Mouse (Mus musculus) kidney, embryonic 15.5 days (tissue): ENCODE measurements around the gene Gm13124. TPM values are rescaled to one million over a fixed set of nuclear protein-coding genes. Genes with fewer than 3 reads are reported as not detected.
"Not testable (repeated sequence)": the region's sequence is repeated elsewhere in the genome, so short reads cannot be mapped to it uniquely, and the experiment has no call there.

Experiments
- ATAC-seq: fragments of 200-750 bp; cut with Nextera tagmentation; replicated peaks from 2 replicates; pipeline ENCODE4 v1.8.0; 2017; ENCODE audit warnings: moderate TSS enrichment; ENCODE audit not compliant: low FRiP score
- H3K27ac ChIP-seq: fragments of 300-500 bp; sonication (generic); 2 replicates; pipeline ENCODE4 v1.5.1; 2015; ENCODE audit warnings: mild to moderate bottlenecking, inconsistent platforms
- H3K27me3 ChIP-seq: fragments of 300-500 bp; sonication (generic); 2 replicates; pipeline ENCODE4 v1.6.1; 2015; ENCODE audit warnings: inconsistent platforms
- H3K36me3 ChIP-seq: fragments of 300-500 bp; sonication (generic); 2 replicates; pipeline ENCODE4 v1.6.1; 2015; ENCODE audit warnings: inconsistent platforms
- H3K4me1 ChIP-seq: fragments of 300-500 bp; sonication (generic); 2 replicates; pipeline ENCODE4 v1.6.1; 2015; ENCODE audit warnings: inconsistent platforms
- H3K4me2 ChIP-seq: fragments of 300-500 bp; sonication (generic); 2 replicates; pipeline ENCODE4 v1.6.1; 2015; ENCODE audit warnings: moderate library complexity, mild to moderate bottlenecking, inconsistent platforms
- H3K4me3 ChIP-seq: fragments of 300-500 bp; sonication (generic); replicated peaks from 2 replicates; pipeline ENCODE4 v1.5.1; 2015; ENCODE audit warnings: mild to moderate bottlenecking, inconsistent platforms
- H3K9ac ChIP-seq: fragments of 300-500 bp; sonication (generic); 2 replicates; pipeline ENCODE4 v1.6.1; 2015; ENCODE audit warnings: mild to moderate bottlenecking, inconsistent platforms
- H3K9me3 ChIP-seq: fragments of 300-500 bp; sonication (generic); replicated peaks from 2 replicates; pipeline ENCODE4 v1.6.1; 2016; ENCODE audit warnings: inconsistent platforms
- WGBS: fragments of 180-500 bp; shearing (Covaris S2); methylation state at CpG from one replicate; pipeline ENCODE4 v1.1.7; 2015; ENCODE audit warnings: mixed read lengths; 5-methylcytosine and 5-hydroxymethylcytosine counted together
- polyA plus RNA-seq: library from polyadenylated mRNA; unstranded; fragments of >200 nt; fragmentation: Nextera tagmentation; extraction: Ambion mirVana; gene quantifications from 2 replicates; pipeline ENCODE4 v1.2.1, GENCODE M21; 2015

Gene Gm13124
- not detected in 2 replicates for polyA plus RNA-seq

- Histone ChIP-seq H3K4me3 (no peak within 1 kb of the TSS), H3K9ac (no peak within 1 kb of the TSS), H3K27me3 (no peaks in the 10 kb centered on the region), H3K4me1 (no peaks in the 10 kb centered on the region), H3K9me3 (peaks cover 3% of the 10 kb centered on the region; the same call in 1 of the 2 replicates), H3K36me3 (no peaks in the 10 kb centered on the region), H3K27ac (no peak within 1 kb of the TSS), H3K4me2 (no peak within 1 kb of the TSS)
- ATAC-seq, result no peak
- WGBS, result 93% methylated on average over 1 of the region's 1 CpGs
Observed at GRCm38 (mm10) chr4:144565034-144565433, at the start of gene Gm13124. Gene Gm13124, minus strand, starts transcription at chr4:144565134.

GRCm38 (mm10) chr4:144614586-144614985, 49.7 kb upstream of the Gm13124 start:
- no peaks in the 10 kb centered on the region for H3K36me3 ChIP-seq
- H3K27me3 ChIP-seq, result no peaks in the 10 kb centered on the region
- no peak overlapping the region for H3K27ac ChIP-seq
- no peak overlapping the region for H3K9ac ChIP-seq
- H3K4me2 ChIP-seq, result no peak overlapping the region
- H3K4me1 ChIP-seq, result no peaks in the 10 kb centered on the region
- H3K9me3 ChIP-seq, result no peaks in the 10 kb centered on the region
- WGBS, result 76% methylated on average over 1 of the region's 1 CpGs
- ATAC-seq, result no peak
- no peak overlapping the region for H3K4me3 ChIP-seq

GRCm38 (mm10) chr4:144613407-144613806, 48.5 kb upstream of the Gm13124 start, which contains the start of gene Aadacl4:
Gene Aadacl4, plus strand, starts transcription at chr4:144613707.
- H3K27ac ChIP-seq, result no peak within 1 kb of the TSS
- no peaks in the 10 kb centered on the region for H3K36me3 ChIP-seq
- no peak for ATAC-seq
- WGBS, result 48% methylated on average over 1 of the region's 1 CpGs
- H3K9me3 ChIP-seq, result no peaks in the 10 kb centered on the region
- no peak within 1 kb of the TSS for H3K4me2 ChIP-seq
- H3K4me1 ChIP-seq, result no peaks in the 10 kb centered on the region
- no peaks in the 10 kb centered on the region for H3K27me3 ChIP-seq
- no peak within 1 kb of the TSS for H3K4me3 ChIP-seq
- H3K9ac ChIP-seq, result no peak within 1 kb of the TSS

- Histone ChIP-seq H3K4me3 (no peak overlapping the region), H3K4me2 (no peak overlapping the region), H3K9ac (no peak overlapping the region), H3K36me3 (no peaks in the 10 kb centered on the region), H3K9me3 (no peaks in the 10 kb centered on the region), H3K4me1 (no peaks in the 10 kb centered on the region), H3K27me3 (no peaks in the 10 kb centered on the region), H3K27ac (no peak overlapping the region)
- no peak for ATAC-seq
Observed at GRCm38 (mm10) chr4:144592790-144593189, 27.9 kb upstream of the Gm13124 start.

GRCm38 (mm10) chr4:144586207-144586606, 21.3 kb upstream of the Gm13124 start:
- ATAC-seq, result 0 out of 2 replicates have a peak, but pooled peaks have one; percentile 52
- H3K36me3 ChIP-seq, H3K27me3 ChIP-seq, H3K4me2 ChIP-seq, H3K4me3 ChIP-seq, H3K4me1 ChIP-seq, H3K27ac ChIP-seq, H3K9ac ChIP-seq, H3K9me3 ChIP-seq: not testable (repeated sequence)
- WGBS, result 82% methylated on average over 13 of the region's 16 CpGs

- Histone ChIP-seq H3K36me3 (no peaks in the 10 kb centered on the region), H3K27ac (no peak overlapping the region), H3K4me2 (no peak overlapping the region), H3K9ac (no peak overlapping the region), H3K9me3 (peaks cover 3% of the 10 kb centered on the region; the same call in 1 of the 2 replicates), H3K4me1 (no peaks in the 10 kb centered on the region), H3K4me3 (no peak overlapping the region), H3K27me3 (no peaks in the 10 kb centered on the region)
- no peak for ATAC-seq
Observed at GRCm38 (mm10) chr4:144567752-144568151, 2.8 kb upstream of the Gm13124 start.

- Histone ChIP-seq H3K36me3 (no peaks in the 10 kb centered on the region), H3K4me3 (no peak overlapping the region), H3K27me3 (no peaks in the 10 kb centered on the region), H3K9ac (no peak overlapping the region), H3K9me3 (no peaks in the 10 kb centered on the region; the same call in none of the 2 replicates), H3K4me2 (no peak overlapping the region), H3K4me1 (no peaks in the 10 kb centered on the region), H3K27ac (no peak overlapping the region)
- ATAC-seq, result no peak
- 59% methylated on average over 2 of the region's 2 CpGs for WGBS
Observed at GRCm38 (mm10) chr4:144561205-144561604, 3.7 kb downstream of the Gm13124 start.

- H3K27me3 ChIP-seq, result no peaks in the 10 kb centered on the region
- no peak overlapping the region for H3K4me2 ChIP-seq
- H3K4me3 ChIP-seq, result no peak overlapping the region
- no peaks in the 10 kb centered on the region for H3K4me1 ChIP-seq
- no peaks in the 10 kb centered on the region for H3K36me3 ChIP-seq
- H3K9ac ChIP-seq, result no peak overlapping the region
- no peak overlapping the region for H3K27ac ChIP-seq
- no peak for ATAC-seq
- no peaks in the 10 kb centered on the region; the same call in none of the 2 replicates for H3K9me3 ChIP-seq
Observed at GRCm38 (mm10) chr4:144559792-144560191, 5.1 kb downstream of the Gm13124 start.

- Histone ChIP-seq H3K36me3 (no peaks in the 10 kb centered on the region), H3K27me3 (no peaks in the 10 kb centered on the region), H3K9me3 (0 out of 2 replicates have a peak, but pooled peaks cover 3% of the 10 kb centered on the region), H3K9ac (no peak overlapping the region), H3K4me1 (no peaks in the 10 kb centered on the region), H3K4me3 (no peak overlapping the region), H3K27ac (no peak overlapping the region), H3K4me2 (no peak overlapping the region)
- ATAC-seq, result no peak
Observed at GRCm38 (mm10) chr4:144551156-144551555, 13.8 kb downstream of the Gm13124 start.

GRCm38 (mm10) chr4:144545339-144545738, 19.6 kb downstream of the Gm13124 start:
- 90% methylated on average over 13 of the region's 13 CpGs for WGBS
- H3K4me1 ChIP-seq, result not testable (repeated sequence)

GRCm38 (mm10) chr4:144544689-144545088, 20.2 kb downstream of the Gm13124 start:
- Histone ChIP-seq H3K27me3 (no peaks in the 10 kb centered on the region), H3K36me3 (no peaks in the 10 kb centered on the region), H3K4me3 (no peak overlapping the region), H3K27ac (no peak overlapping the region), H3K9ac (no peak overlapping the region), H3K4me2 (no peak overlapping the region), H3K9me3 (peaks cover 3% of the 10 kb centered on the region; the same call in 1 of the 2 replicates), H3K4me1 (no peaks in the 10 kb centered on the region)
- WGBS, result 79% methylated on average over 1 of the region's 1 CpGs
- no peak for ATAC-seq

More at GRCm38 (mm10) chr4:144545339-144545738, 19.6 kb downstream of the Gm13124 start:
- H3K27me3 ChIP-seq, H3K27ac ChIP-seq, H3K9ac ChIP-seq, H3K4me2 ChIP-seq, H3K4me3 ChIP-seq, ATAC-seq, H3K9me3 ChIP-seq, H3K36me3 ChIP-seq: not testable (repeated sequence)

- Histone ChIP-seq H3K9me3 (no peaks in the 10 kb centered on the region; the same call in 1 of the 2 replicates), H3K4me1 (no peaks in the 10 kb centered on the region), H3K36me3 (no peaks in the 10 kb centered on the region), H3K9ac (no peak within 1 kb of the TSS), H3K4me2 (no peak within 1 kb of the TSS), H3K27me3 (no peaks in the 10 kb centered on the region), H3K4me3 (no peak within 1 kb of the TSS), H3K27ac (no peak within 1 kb of the TSS)
- no peak for ATAC-seq
- 81% methylated on average over 5 of the region's 5 CpGs for WGBS
Observed at GRCm38 (mm10) chr4:144519522-144519921, 45.4 kb downstream of the Gm13124 start, which contains the start of gene 9430007A20Rik. Gene 9430007A20Rik, plus strand, starts transcription at chr4:144519822.

- Histone ChIP-seq H3K4me2 (no peak overlapping the region), H3K36me3 (no peaks in the 10 kb centered on the region), H3K9me3 (no peaks in the 10 kb centered on the region), H3K27me3 (no peaks in the 10 kb centered on the region), H3K4me3 (no peak overlapping the region), H3K27ac (no peak overlapping the region), H3K9ac (no peak overlapping the region), H3K4me1 (no peaks in the 10 kb centered on the region)
- 84% methylated on average over 1 of the region's 1 CpGs for WGBS
- ATAC-seq, result no peak
Observed at GRCm38 (mm10) chr4:144506518-144506917, 58.4 kb downstream of the Gm13124 start.
